Mouse (Mus musculus) kidney, embryonic 14.5 days (tissue): ENCODE measurements around the gene Odf3l2. TPM values are rescaled to one million over a fixed set of nuclear protein-coding genes. Genes with fewer than 3 reads are reported as not detected.

Experiments
- ATAC-seq: fragments of 200-750 bp; cut with Nextera tagmentation; 2 replicates; pipeline ENCODE4 v1.8.0; 2017; ENCODE audit warnings: moderate number of reproducible peaks, mild to moderate bottlenecking, moderate TSS enrichment, moderate library complexity; ENCODE audit not compliant: low FRiP score, low TSS enrichment
- H3K27ac ChIP-seq: fragments of 300-500 bp; sonication (generic); 2 replicates; pipeline ENCODE4 v1.5.1; 2014; ENCODE audit warnings: low read depth, mild to moderate bottlenecking, low read length, moderate library complexity, mixed read lengths
- H3K27me3 ChIP-seq: fragments of 300-500 bp; sonication (generic); 2 replicates; pipeline ENCODE4 v1.6.1; 2014; ENCODE audit warnings: mild to moderate bottlenecking, low read length; ENCODE audit not compliant: control insufficient read depth, insufficient read depth
- H3K36me3 ChIP-seq: fragments of 300-500 bp; sonication (generic); 2 replicates; pipeline ENCODE4 v1.6.1; 2014; ENCODE audit warnings: low read length, mixed read lengths; ENCODE audit not compliant: control insufficient read depth, insufficient read depth
- H3K4me1 ChIP-seq: fragments of 300-500 bp; sonication (generic); 2 replicates; pipeline ENCODE4 v1.6.1; 2014; ENCODE audit warnings: low read length, mixed read lengths; ENCODE audit not compliant: control insufficient read depth, insufficient read depth
- H3K4me2 ChIP-seq: fragments of 300-500 bp; sonication (generic); replicated peaks from 2 replicates; pipeline ENCODE4 v1.6.1; 2014; ENCODE audit warnings: low read depth, mild to moderate bottlenecking, low read length
- H3K4me3 ChIP-seq: fragments of 300-500 bp; sonication (generic); 2 replicates; pipeline ENCODE4 v1.5.1; 2014; ENCODE audit warnings: mild to moderate bottlenecking, low read length
- H3K9ac ChIP-seq: fragments of 300-500 bp; sonication (generic); 2 replicates; pipeline ENCODE4 v1.6.1; 2014; ENCODE audit warnings: low read depth, mild to moderate bottlenecking, low read length, moderate library complexity
- H3K9me3 ChIP-seq: fragments of 300-500 bp; sonication (generic); 2 replicates; pipeline ENCODE4 v1.6.1; 2016; ENCODE audit warnings: low read length; ENCODE audit not compliant: control insufficient read depth
- WGBS: fragments of 180-500 bp; shearing (Covaris S2); extraction: QIAGEN DNeasy Blood & Tissue Kit; methylation state at CpG from one replicate; pipeline ENCODE4 v1.1.7; 2014; 5-methylcytosine and 5-hydroxymethylcytosine counted together
- polyA plus RNA-seq: library from polyadenylated mRNA; unstranded; fragments of >200 nt; fragmentation: Nextera tagmentation; extraction: Ambion mirVana; gene quantifications from 2 replicates; pipeline ENCODE4 v1.2.1, GENCODE M21; 2014

Gene Odf3l2
- polyA plus RNA-seq, 1 experiment from 2014 or later = not detected

DNA sequence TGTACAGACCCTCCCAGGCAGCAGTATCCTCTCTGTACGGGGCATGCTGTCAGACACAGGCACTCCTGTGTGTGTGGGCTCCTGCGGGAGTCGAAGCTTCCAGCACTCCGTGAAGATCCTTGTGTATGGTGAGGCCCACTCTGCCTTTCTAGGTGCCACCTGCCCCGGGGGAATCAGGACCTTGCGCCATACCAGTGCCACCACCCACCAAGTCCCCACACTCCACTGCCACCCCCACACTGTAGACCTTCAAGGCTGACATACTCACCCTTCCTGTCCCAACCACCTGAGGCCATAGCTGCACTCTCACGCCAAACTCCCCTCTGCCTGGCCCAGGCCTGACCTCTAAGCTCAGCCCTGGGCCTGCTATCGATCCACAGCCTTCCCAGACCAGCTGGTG lies 19.5 kb upstream of the Odf3l2 start:
- no peaks in the 10 kb centered on the region for H3K27me3 ChIP-seq
- no peak for ATAC-seq
- H3K4me3 ChIP-seq = no peak overlapping the region
- H3K36me3 ChIP-seq = no peaks in the 10 kb centered on the region
- peaks cover 4% of the 10 kb centered on the region; the same call in 1 of the 2 replicates for H3K4me1 ChIP-seq
- H3K27ac ChIP-seq = no peak overlapping the region
- no peak overlapping the region for H3K9ac ChIP-seq
- H3K9me3 ChIP-seq = no peaks in the 10 kb centered on the region
- H3K4me2 ChIP-seq = no peak overlapping the region
- 82% methylated on average over 8 of the region's 8 CpGs for WGBS

DNA sequence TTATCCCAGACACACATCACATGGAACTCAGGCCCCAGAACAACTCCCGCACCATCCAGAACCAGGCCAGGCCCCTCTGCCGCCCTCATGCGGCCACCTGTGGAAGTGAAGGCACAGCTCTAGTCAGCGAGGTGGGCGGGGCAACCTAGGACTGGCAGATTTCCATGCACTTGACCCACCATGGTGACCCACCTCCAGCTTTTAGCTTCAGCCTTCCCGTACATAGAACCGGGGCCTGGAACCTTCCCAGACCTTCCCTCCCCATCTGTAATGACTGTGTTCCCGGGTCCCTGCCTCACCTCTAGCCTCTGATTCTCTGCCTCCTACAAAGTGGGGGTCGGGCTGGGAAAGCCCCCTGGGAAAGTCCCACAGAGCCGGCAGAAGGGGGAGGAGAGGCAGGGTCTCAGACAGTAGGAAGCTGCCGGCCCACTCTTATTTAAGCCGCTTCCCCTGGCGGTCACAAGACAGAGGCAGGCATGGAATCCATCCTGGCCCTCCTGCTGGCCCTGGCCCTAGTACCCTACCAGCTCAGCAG lies 18.7 kb upstream of the Odf3l2 start, which contains the start of gene Madcam1:
Madcam1 (plus strand) TSS at position 429 of the 535 bp plus-strand sequence.
- H3K4me1 ChIP-seq = 0 out of 2 replicates have a peak, but pooled peaks cover 4% of the 10 kb centered on the region
- H3K9me3 ChIP-seq = no peaks in the 10 kb centered on the region
- H3K36me3 ChIP-seq = no peaks in the 10 kb centered on the region
- WGBS = 11% methylated on average over 13 of the region's 13 CpGs
- H3K4me3 ChIP-seq = no peak within 1 kb of the TSS
- no peaks in the 10 kb centered on the region for H3K27me3 ChIP-seq
- no peak within 1 kb of the TSS for H3K9ac ChIP-seq
- no peak within 1 kb of the TSS for H3K4me2 ChIP-seq
- peak; percentile 15; the same call in 1 of the 2 replicates for ATAC-seq
- no peak within 1 kb of the TSS for H3K27ac ChIP-seq

DNA sequence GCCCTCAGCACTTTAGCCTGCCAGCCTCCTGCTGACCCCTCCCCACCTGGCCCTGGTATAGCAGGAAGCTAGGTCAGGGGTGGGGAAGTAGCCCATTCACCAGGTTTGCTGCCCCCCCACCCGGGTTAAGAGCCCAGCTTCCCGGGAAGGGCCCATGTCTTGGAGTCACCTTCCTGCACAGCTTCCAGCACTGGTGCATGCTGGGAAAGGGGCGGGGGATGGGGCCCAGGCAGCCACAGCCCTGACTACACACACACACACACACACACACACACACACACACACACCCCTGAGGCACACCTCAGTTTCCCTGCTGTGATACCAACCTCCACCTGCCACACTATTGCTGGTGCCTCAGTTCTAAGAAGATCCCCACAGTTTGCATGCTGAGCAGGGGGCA lies 16.3 kb upstream of the Odf3l2 start:
- 58% methylated on average over 3 of the region's 3 CpGs for WGBS
- ATAC-seq = no peak
- Histone ChIP-seq H3K4me3 (no peak overlapping the region), H3K9me3 (no peaks in the 10 kb centered on the region), H3K36me3 (no peaks in the 10 kb centered on the region), H3K4me1 (0 out of 2 replicates have a peak, but pooled peaks cover 4% of the 10 kb centered on the region), H3K9ac (no peak overlapping the region), H3K27ac (0 out of 2 replicates have a peak overlapping the region, but pooled peaks have one; percentile 24), H3K27me3 (no peaks in the 10 kb centered on the region), H3K4me2 (no peak overlapping the region)

DNA sequence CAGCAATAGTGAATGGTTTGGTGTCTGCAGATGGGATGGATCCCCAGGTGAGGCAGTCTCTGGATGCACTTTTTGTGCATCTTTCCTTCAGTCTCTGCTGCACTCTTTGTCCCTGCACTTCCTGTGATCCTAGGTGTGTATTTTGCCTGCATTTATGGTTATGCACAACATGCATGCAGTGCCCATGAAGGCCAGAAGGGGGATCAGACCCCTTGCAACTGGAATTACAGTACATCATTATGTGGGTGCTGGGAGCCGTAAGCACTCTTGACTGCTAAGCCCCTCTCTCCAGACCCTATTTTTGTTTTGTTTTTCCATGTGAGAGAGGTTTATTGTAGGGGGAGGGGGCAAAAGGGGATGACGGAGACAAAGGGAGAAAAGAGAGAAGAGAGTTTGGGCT lies 14.8 kb upstream of the Odf3l2 start:
- Histone ChIP-seq H3K36me3 (no peaks in the 10 kb centered on the region), H3K4me3 (no peak overlapping the region), H3K9me3 (no peaks in the 10 kb centered on the region), H3K9ac (no peak overlapping the region), H3K4me1 (0 out of 2 replicates have a peak, but pooled peaks cover 4% of the 10 kb centered on the region), H3K27ac (no peak overlapping the region), H3K27me3 (no peaks in the 10 kb centered on the region), H3K4me2 (no peak overlapping the region)
- WGBS = 73% methylated on average over 2 of the region's 2 CpGs
- ATAC-seq = no peak

DNA sequence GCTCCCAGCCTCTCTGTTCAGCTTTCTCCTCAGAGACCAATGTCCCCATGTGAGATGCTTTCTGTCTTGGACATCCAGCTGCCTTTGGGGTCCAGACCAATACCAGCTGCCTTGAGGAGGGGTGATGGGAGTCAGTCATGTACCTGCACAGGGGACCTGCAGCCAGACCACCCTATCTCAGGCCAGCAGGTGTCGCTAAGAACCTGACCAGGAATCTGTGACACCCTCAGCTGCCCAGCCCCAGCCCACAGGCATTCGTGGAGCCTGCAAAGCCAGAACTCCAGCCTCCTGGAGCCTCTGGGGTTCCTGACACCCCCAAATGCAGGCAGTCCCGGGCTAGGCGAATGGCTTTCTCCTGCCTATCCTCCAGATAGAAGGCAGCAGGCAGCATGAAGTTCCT lies 13.3 kb upstream of the Odf3l2 start:
- ATAC-seq = no peak

DNA sequence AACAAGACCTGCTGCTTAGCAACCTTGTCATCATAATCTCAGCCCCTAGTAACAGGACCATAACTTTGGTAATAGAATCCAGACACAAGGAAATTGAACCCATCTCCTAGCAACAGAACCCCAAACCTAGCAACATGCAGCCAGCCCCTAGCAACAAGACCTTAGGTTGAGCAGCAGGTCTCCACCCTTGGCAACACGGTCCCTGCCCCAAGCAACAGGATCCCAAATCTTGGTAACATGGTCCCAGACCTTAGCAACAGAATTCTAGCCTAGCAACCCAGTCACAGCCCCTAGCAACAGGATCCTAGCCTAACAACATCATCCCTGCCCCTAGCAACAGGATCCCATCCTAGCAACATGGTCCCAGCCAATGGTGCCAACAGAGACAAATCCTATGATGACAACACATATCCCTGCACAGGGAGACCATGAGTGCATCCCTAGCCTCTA lies 9.4 kb upstream of the Odf3l2 start:
- no peak overlapping the region for H3K9ac ChIP-seq
- no peaks in the 10 kb centered on the region for H3K4me1 ChIP-seq
- H3K27me3 ChIP-seq = no peaks in the 10 kb centered on the region
- H3K9me3 ChIP-seq = no peaks in the 10 kb centered on the region
- no peak for ATAC-seq
- WGBS = 40% methylated on average over 1 of the region's 1 CpGs
- H3K4me2 ChIP-seq = no peak overlapping the region
- H3K27ac ChIP-seq = no peak overlapping the region
- no peaks in the 10 kb centered on the region for H3K36me3 ChIP-seq
- H3K4me3 ChIP-seq = no peak overlapping the region

More for the DNA sequence above, 13.3 kb upstream of the Odf3l2 start:
- Histone ChIP-seq H3K9me3 (no peaks in the 10 kb centered on the region), H3K4me3 (no peak overlapping the region), H3K36me3 (no peaks in the 10 kb centered on the region), H3K27me3 (no peaks in the 10 kb centered on the region), H3K27ac (no peak overlapping the region), H3K4me2 (no peak overlapping the region), H3K4me1 (no peaks in the 10 kb centered on the region), H3K9ac (no peak overlapping the region)
- 18% methylated on average over 4 of the region's 4 CpGs for WGBS

DNA sequence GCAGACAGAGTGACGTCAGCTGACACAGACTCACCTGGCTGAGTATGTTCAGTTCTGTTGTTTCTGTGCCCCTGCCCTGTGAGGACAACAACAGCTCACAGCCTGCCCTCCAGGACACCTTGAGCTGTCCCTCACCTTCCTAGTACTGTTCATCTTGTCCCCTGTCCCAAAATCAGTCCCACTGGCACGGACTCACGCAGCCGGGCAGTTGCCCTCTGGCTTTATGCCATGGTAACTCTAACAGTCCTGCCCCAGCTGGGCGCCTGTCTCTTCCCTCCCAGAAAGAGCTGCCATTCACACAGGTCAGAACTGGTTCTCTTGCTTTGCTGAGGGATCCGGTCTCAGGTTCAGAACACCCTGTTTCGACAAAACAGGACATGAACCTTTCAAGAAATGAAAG lies 7.3 kb upstream of the Odf3l2 start:
- no peaks in the 10 kb centered on the region for H3K4me1 ChIP-seq
- WGBS = 87% methylated on average over 7 of the region's 7 CpGs
- ATAC-seq = no peak

DNA sequence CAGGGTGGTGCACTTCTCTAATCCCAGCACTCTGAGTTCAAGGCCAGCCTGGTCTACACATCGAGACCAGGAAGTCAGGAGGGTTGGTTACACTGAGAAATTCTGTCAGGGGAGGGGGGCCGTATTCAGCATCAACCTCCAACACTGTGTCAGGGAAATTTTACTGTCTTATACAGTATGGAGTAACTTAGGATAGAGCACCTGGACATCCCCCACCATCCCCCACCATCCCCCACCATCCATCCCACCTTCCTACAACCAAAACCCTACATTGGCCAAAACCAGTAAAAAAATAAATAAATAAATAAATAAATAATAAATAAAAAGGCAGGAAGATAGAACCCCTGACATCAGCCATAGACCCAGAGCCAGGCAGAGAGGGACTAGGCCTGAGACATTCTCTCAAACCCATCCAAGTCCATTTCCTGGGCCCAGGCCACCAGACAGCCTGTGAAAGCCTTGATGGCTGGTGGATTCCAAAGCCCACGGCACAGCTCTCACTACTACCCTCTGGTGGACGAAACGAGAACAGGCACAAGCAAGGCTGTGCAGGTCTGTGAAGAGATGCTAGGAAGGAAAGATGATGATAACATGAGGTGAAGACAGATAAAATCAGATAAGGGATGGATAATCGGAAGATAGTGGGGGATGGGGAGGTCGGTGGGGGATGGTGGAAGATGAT lies 3.7 kb upstream of the Odf3l2 start:
- 28% methylated on average over 7 of the region's 7 CpGs for WGBS
- H3K36me3 ChIP-seq = no peaks in the 10 kb centered on the region
- ATAC-seq = peak; percentile 53

More for the DNA sequence above, 7.3 kb upstream of the Odf3l2 start:
- Histone ChIP-seq H3K36me3 (no peaks in the 10 kb centered on the region), H3K9me3 (no peaks in the 10 kb centered on the region), H3K4me2 (no peak overlapping the region), H3K4me3 (no peak overlapping the region), H3K27ac (no peak overlapping the region), H3K27me3 (no peaks in the 10 kb centered on the region), H3K9ac (no peak overlapping the region)

More for the DNA sequence above, 3.7 kb upstream of the Odf3l2 start:
- no peaks in the 10 kb centered on the region for H3K9me3 ChIP-seq
- H3K4me2 ChIP-seq = no peak overlapping the region
- H3K27me3 ChIP-seq = no peaks in the 10 kb centered on the region
- H3K27ac ChIP-seq = no peak overlapping the region
- H3K9ac ChIP-seq = no peak overlapping the region
- H3K4me3 ChIP-seq = no peak overlapping the region
- no peaks in the 10 kb centered on the region for H3K4me1 ChIP-seq
